Mouse (Mus musculus): Measurements from ENCODE around the gene Gtsf1l.
A peak's percentile ranks its signal among the peaks of the same experiment; 100 is the strongest.

The Gtsf1l gene

GRCm38 (mm10) chr2:163087728-163088127 lies at the start of gene Gtsf1l:
Gene Gtsf1l, minus strand, starts transcription at chr2:163087855.
- no peak for DNase-seq (ENCODE audit: low spot score)

GRCm38 (mm10) chr2:163136996-163137395 lies 49.3 kb upstream of the Gtsf1l start:
- DNase-seq (ENCODE audit: low spot score): no peak

GRCm38 (mm10) chr2:163135931-163136330 lies 48.3 kb upstream of the Gtsf1l start:
- no peak for DNase-seq (ENCODE audit: low spot score)

- DNase-seq (ENCODE audit: low spot score): no peak
Measured at GRCm38 (mm10) chr2:163132314-163132713, 44.7 kb upstream of the Gtsf1l start.

GRCm38 (mm10) chr2:163130837-163131236 lies 43.2 kb upstream of the Gtsf1l start:
- DNase-seq (ENCODE audit: low spot score): no peak

- DNase-seq (ENCODE audit: low spot score): no peak
Measured at GRCm38 (mm10) chr2:163123496-163123895, 35.8 kb upstream of the Gtsf1l start.

- no peak for DNase-seq (ENCODE audit: low spot score)
Measured at GRCm38 (mm10) chr2:163122319-163122718, 34.7 kb upstream of the Gtsf1l start.

- DNase-seq (ENCODE audit: low spot score): no peak
Measured at GRCm38 (mm10) chr2:163121353-163121660, 33.7 kb upstream of the Gtsf1l start.

GRCm38 (mm10) chr2:163120626-163121352 lies 33.1 kb upstream of the Gtsf1l start:
- DNase-seq (ENCODE audit: low spot score): no peak

GRCm38 (mm10) chr2:163111413-163112201 lies 24.0 kb upstream of the Gtsf1l start:
- DNase-seq (ENCODE audit: low spot score): no peak

- no peak for DNase-seq (ENCODE audit: low spot score)
Measured at GRCm38 (mm10) chr2:163110706-163111105, 23.1 kb upstream of the Gtsf1l start.

GRCm38 (mm10) chr2:163108385-163108784 lies 20.7 kb upstream of the Gtsf1l start:
- DNase-seq (ENCODE audit: low spot score): no peak

- DNase-seq (ENCODE audit: low spot score): no peak
Measured at GRCm38 (mm10) chr2:163104086-163104770, 16.6 kb upstream of the Gtsf1l start.

GRCm38 (mm10) chr2:163102900-163103653 lies 15.4 kb upstream of the Gtsf1l start:
- no peak for DNase-seq (ENCODE audit: low spot score)

GRCm38 (mm10) chr2:163102216-163102615 lies 14.6 kb upstream of the Gtsf1l start:
- DNase-seq (ENCODE audit: low spot score): no peak

- peak; percentile 48 for DNase-seq (ENCODE audit: low spot score)
Measured at GRCm38 (mm10) chr2:163101646-163102203, 14.1 kb upstream of the Gtsf1l start.

GRCm38 (mm10) chr2:163100551-163100950 lies 12.9 kb upstream of the Gtsf1l start:
- no peak for DNase-seq (ENCODE audit: low spot score)

GRCm38 (mm10) chr2:163099919-163100318 lies 12.3 kb upstream of the Gtsf1l start:
- no peak for DNase-seq (ENCODE audit: low spot score)

GRCm38 (mm10) chr2:163095784-163096183 lies 8.1 kb upstream of the Gtsf1l start:
- DNase-seq (ENCODE audit: low spot score): no peak

GRCm38 (mm10) chr2:163094909-163095308 lies 7.3 kb upstream of the Gtsf1l start:
- no peak for DNase-seq (ENCODE audit: low spot score)

GRCm38 (mm10) chr2:163089475-163090123 lies 1.9 kb upstream of the Gtsf1l start:
- no peak for DNase-seq (ENCODE audit: low spot score)

All from urinary bladder, postnatal 10 days (tissue).